Mouse (Mus musculus) liver (tissue): ENCODE measurements around the gene Slc13a3.

Experiments
- DNase-seq: peaks from one replicate; pipeline ENCODE4 v3.0.0-alpha.2; 2020; ENCODE audit warnings: mixed read lengths

Gene Slc13a3

GRCm38 (mm10) chr2:165475412-165475811 is 2.4 kb upstream of the Slc13a3 start:
- no peak for DNase-seq

GRCm38 (mm10) chr2:165471943-165472342 is 1.1 kb downstream of the Slc13a3 start:
- no peak for DNase-seq

- peak; percentile 33 for DNase-seq
These were observed 2.9 kb downstream of the Slc13a3 start for GRCm38 (mm10) chr2:165470167-165470566.

- DNase-seq: peak; percentile 26
These were observed 5.1 kb downstream of the Slc13a3 start for GRCm38 (mm10) chr2:165467824-165468452.

GRCm38 (mm10) chr2:165459663-165460062 is 13.4 kb downstream of the Slc13a3 start:
- no peak for DNase-seq

- no peak for DNase-seq
These were observed 14.8 kb downstream of the Slc13a3 start for GRCm38 (mm10) chr2:165458189-165458588.

GRCm38 (mm10) chr2:165456710-165457109 is 16.3 kb downstream of the Slc13a3 start:
- DNase-seq: no peak

GRCm38 (mm10) chr2:165452730-165453693 is 20.0 kb downstream of the Slc13a3 start:
- no peak for DNase-seq

GRCm38 (mm10) chr2:165448475-165448874 is 24.6 kb downstream of the Slc13a3 start:
- no peak for DNase-seq

GRCm38 (mm10) chr2:165444861-165445260 is 28.2 kb downstream of the Slc13a3 start:
- DNase-seq: no peak

- peak; percentile 48 for DNase-seq
These were observed 30.0 kb downstream of the Slc13a3 start for GRCm38 (mm10) chr2:165442981-165443380.

GRCm38 (mm10) chr2:165441613-165442012 is 31.4 kb downstream of the Slc13a3 start:
- DNase-seq: no peak

GRCm38 (mm10) chr2:165439613-165440012 is 33.4 kb downstream of the Slc13a3 start:
- DNase-seq: peak; percentile 19

- no peak for DNase-seq
These were observed 34.1 kb downstream of the Slc13a3 start for GRCm38 (mm10) chr2:165438881-165439280.

GRCm38 (mm10) chr2:165428694-165429093 is 44.3 kb downstream of the Slc13a3 start:
- DNase-seq: no peak

GRCm38 (mm10) chr2:165420195-165420594 is 52.8 kb downstream of the Slc13a3 start:
- no peak for DNase-seq

- no peak for DNase-seq
These were observed 53.3 kb downstream of the Slc13a3 start for GRCm38 (mm10) chr2:165419670-165420111.

GRCm38 (mm10) chr2:165418577-165418976 is 54.5 kb downstream of the Slc13a3 start:
- DNase-seq: no peak

- DNase-seq: peak; percentile 47
These were observed 55.7 kb downstream of the Slc13a3 start for GRCm38 (mm10) chr2:165417291-165417690.

GRCm38 (mm10) chr2:165415795-165416194 is 57.2 kb downstream of the Slc13a3 start:
- no peak for DNase-seq

- no peak for DNase-seq
These were observed 57.8 kb downstream of the Slc13a3 start for GRCm38 (mm10) chr2:165415141-165415721.

GRCm38 (mm10) chr2:165414321-165414720 is 58.7 kb downstream of the Slc13a3 start:
- no peak for DNase-seq

- no peak for DNase-seq
These were observed 59.1 kb downstream of the Slc13a3 start for GRCm38 (mm10) chr2:165413884-165414283.
